In genomic region chr10:59920810-59921681, GRCm38 (mm10) we compare ENCODE assay signal across 7 mouse cellular contexts. TPM values are rescaled to one million over a fixed set of nuclear protein-coding genes. Genes with fewer than 3 reads are reported as not detected.
DNase-seq lines count a peak whose midpoint lies in the region; ATAC-seq lines count a peak whose summit lies in the region.

No protein-coding gene starts in this region.

- peaks cover 27% of the 10 kb centered on the region for H3K4me1 ChIP-seq in forebrain, embryonic 16.5 days (replicated peaks; ENCODE audit: control insufficient read depth, insufficient read depth, low read length)
- H3K4me1 ChIP-seq in hindbrain, embryonic 11.5 days (replicated peaks; ENCODE audit: control insufficient read depth, insufficient read depth, low read length), result peaks cover 6% of the 10 kb centered on the region

- H3K9me3 ChIP-seq in forebrain, embryonic 16.5 days (ENCODE audit: control insufficient read depth, low read length), result no peaks in the 10 kb centered on the region
- no peaks in the 10 kb centered on the region for H3K9me3 ChIP-seq in hindbrain, embryonic 11.5 days (ENCODE audit: control insufficient read depth, low read length)

- H3K4me2 ChIP-seq in forebrain, embryonic 16.5 days (ENCODE audit: low read length), result peak overlapping the region; percentile 82
- H3K4me2 ChIP-seq in hindbrain, embryonic 11.5 days (replicated peaks; ENCODE audit: low read depth, low read length), result peak overlapping the region; percentile 51

- peak overlapping the region; percentile 65 for H3K27ac ChIP-seq in forebrain, embryonic 16.5 days (ENCODE audit: low read length)
- H3K27ac ChIP-seq in hindbrain, embryonic 11.5 days (ENCODE audit: low read depth, low read length), result peak overlapping the region; percentile 77

- peak; percentile 84 for ATAC-seq in forebrain, embryonic 16.5 days
- peak; percentile 62 for ATAC-seq in hindbrain, embryonic 11.5 days (ENCODE audit: low FRiP score)

- peak; percentile 91 for DNase-seq in NIH3T3 (ENCODE audit: low read depth)
- peak; percentile 77 for DNase-seq in cerebellum, adult 11-12 months
- peak; percentile 76 for DNase-seq in hindbrain, embryonic 11.5 days (ENCODE audit: low spot score)
- DNase-seq in layer of hippocampus, postnatal 10 days (ENCODE audit: low spot score in 2 of 2), result peak; percentile 61 to 64
- DNase-seq in lung, postnatal 25 days (ENCODE audit: low spot score), result peak; percentile 91
- DNase-seq in right cerebral cortex, postnatal 14 days, result peak; percentile 42

- 3% methylated on average over 33 of the region's 33 CpGs for WGBS in forebrain, embryonic 16.5 days
- whole genome bisulfite sequencing in hindbrain, embryonic 11.5 days, result 6% methylated on average over 33 of the region's 33 CpGs

- peak overlapping the region; percentile 44 for H3K4me3 ChIP-seq in forebrain, embryonic 16.5 days (replicated peaks; ENCODE audit: low read length)
- peak overlapping the region; percentile 28 for H3K4me3 ChIP-seq in hindbrain, embryonic 11.5 days (ENCODE audit: low read depth, low read length)

- peak overlapping the region; percentile 65 for H3K9ac ChIP-seq in forebrain, embryonic 16.5 days (replicated peaks; ENCODE audit: low read depth, low read length)
- H3K9ac ChIP-seq in hindbrain, embryonic 11.5 days (ENCODE audit: low read depth, low read length), result peak overlapping the region; percentile 51

- H3K36me3 ChIP-seq in forebrain, embryonic 16.5 days (ENCODE audit: control insufficient read depth, insufficient read depth), result no peaks in the 10 kb centered on the region
- H3K36me3 ChIP-seq in hindbrain, embryonic 11.5 days (ENCODE audit: control insufficient read depth, insufficient read depth, low read length), result no peaks in the 10 kb centered on the region

- H3K27me3 ChIP-seq in forebrain, embryonic 16.5 days (replicated peaks; ENCODE audit: control insufficient read depth, insufficient read depth, low read length), result no peaks in the 10 kb centered on the region
- 0 out of 2 replicates have a peak, but pooled peaks cover 3% of the 10 kb centered on the region for H3K27me3 ChIP-seq in hindbrain, embryonic 11.5 days (ENCODE audit: control insufficient read depth, insufficient read depth, low read length)

RNA-seq across cellular contexts. Expression of gene Ddit4, which starts 30.6 kb away (rescaled TPM):
- 75.5 and 79.6 TPM in 2 replicates for polyA plus RNA-seq in forebrain, embryonic 16.5 days (2015; fragmentation: Nextera tagmentation; extraction: Ambion mirVana)
- polyA plus RNA-seq in hindbrain, embryonic 11.5 days (2014; fragmentation: Nextera tagmentation; extraction: Ambion mirVana), result 4.6 and 5.5 TPM in 2 replicates
- 10 to 100 TPM; 73.6 to 94.2 TPM for total RNA-seq in layer of hippocampus, postnatal 10 days (2021)

RNA-seq across cellular contexts. Expression of gene Dnajb12, which starts 41.7 kb away (rescaled TPM):
- 18.5 and 21.2 TPM in 2 replicates for polyA plus RNA-seq in forebrain, embryonic 16.5 days (2015; fragmentation: Nextera tagmentation; extraction: Ambion mirVana)
- 22.0 and 22.6 TPM in 2 replicates for polyA plus RNA-seq in hindbrain, embryonic 11.5 days (2014; fragmentation: Nextera tagmentation; extraction: Ambion mirVana)
- total RNA-seq in layer of hippocampus, postnatal 10 days (2021), result 10 to 100 TPM; 43.9 to 44.2 TPM

Comparison
In these comparisons a context has a peak if more than half of its experiments do, and no peak if none do; other contexts are left out.
1. Peak in every context shown above with its lines: DNase-seq, ATAC-seq, H3K4me3 ChIP-seq and H3K27ac ChIP-seq.
2. RNA of gene Ddit4, which starts 30.6 kb away (polyA plus RNA-seq): 75.5 to 79.6 TPM in forebrain, embryonic 16.5 days; 4.6 to 5.5 TPM in hindbrain, embryonic 11.5 days; every median in the first group is over 10 times any median in the second.